Mouse (Mus musculus): ENCODE data around the gene Gm49486. TPM values are rescaled to one million over a fixed set of nuclear protein-coding genes. Genes with fewer than 3 reads are reported as not detected.
A peak's percentile ranks its signal among the peaks of the same experiment; 100 is the strongest.

The Gm49486 gene
- polyA plus RNA-seq, 1 experiment from 2014 or later, result 0.63 TPM

- no peak for ATAC-seq (replicated peaks; ENCODE audit: extremely low read depth, insufficient read depth, low FRiP score)
- Histone ChIP-seq H3K4me1 (ENCODE audit: control insufficient read depth, insufficient read depth, low read length) (peaks cover 10% of the 10 kb centered on the region), H3K36me3 (ENCODE audit: control insufficient read depth, insufficient read depth) (no peaks in the 10 kb centered on the region), H3K27me3 (ENCODE audit: control insufficient read depth, insufficient read depth, low read length) (peaks cover 18% of the 10 kb centered on the region), H3K9ac (ENCODE audit: low read length) (no peak overlapping the region), H3K4me2 (ENCODE audit: low read depth, low read length) (no peak overlapping the region), H3K9me3 (replicated peaks; ENCODE audit: control insufficient read depth, low read length) (no peaks in the 10 kb centered on the region), H3K4me3 (ENCODE audit: low read length) (no peak overlapping the region), H3K27ac (ENCODE audit: low read length) (no peak overlapping the region)
- 40% methylated on average over 17 of the region's 17 CpGs for WGBS
Observed at GRCm38 (mm10) chr15:79258521-79258920, 29.3 kb downstream of the Gm49486 start.

GRCm38 (mm10) chr15:79261095-79261725, 32.0 kb downstream of the Gm49486 start:
- Histone ChIP-seq H3K27me3 (ENCODE audit: control insufficient read depth, insufficient read depth, low read length) (peaks cover 16% of the 10 kb centered on the region), H3K27ac (ENCODE audit: low read length) (peak overlapping the region; percentile 15; the same call in 1 of the 2 replicates), H3K4me2 (ENCODE audit: low read depth, low read length) (peak overlapping the region; percentile 95), H3K4me1 (ENCODE audit: control insufficient read depth, insufficient read depth, low read length) (peaks cover 10% of the 10 kb centered on the region), H3K9me3 (replicated peaks; ENCODE audit: control insufficient read depth, low read length) (no peaks in the 10 kb centered on the region), H3K9ac (ENCODE audit: low read length) (peak overlapping the region; percentile 74), H3K36me3 (ENCODE audit: control insufficient read depth, insufficient read depth) (no peaks in the 10 kb centered on the region), H3K4me3 (ENCODE audit: low read length) (peak overlapping the region; percentile 58)
- WGBS, result under 1% methylated on average over 58 of the region's 62 CpGs
- peak; percentile 79 for ATAC-seq (replicated peaks; ENCODE audit: extremely low read depth, insufficient read depth, low FRiP score)

GRCm38 (mm10) chr15:79261757-79262156, 32.6 kb downstream of the Gm49486 start:
- Histone ChIP-seq H3K4me3 (ENCODE audit: low read length) (peak overlapping the region; percentile 58), H3K9me3 (replicated peaks; ENCODE audit: control insufficient read depth, low read length) (no peaks in the 10 kb centered on the region), H3K9ac (ENCODE audit: low read length) (peak overlapping the region; percentile 74), H3K27ac (ENCODE audit: low read length) (peak overlapping the region; percentile 15; the same call in 1 of the 2 replicates), H3K4me1 (ENCODE audit: control insufficient read depth, insufficient read depth, low read length) (peaks cover 10% of the 10 kb centered on the region), H3K36me3 (ENCODE audit: control insufficient read depth, insufficient read depth) (no peaks in the 10 kb centered on the region), H3K27me3 (ENCODE audit: control insufficient read depth, insufficient read depth, low read length) (peaks cover 16% of the 10 kb centered on the region), H3K4me2 (ENCODE audit: low read depth, low read length) (peak overlapping the region; percentile 95)
- ATAC-seq (replicated peaks; ENCODE audit: extremely low read depth, insufficient read depth, low FRiP score), result peak; percentile 26; the same call in 1 of the 2 replicates
- WGBS, result under 1% methylated on average over 28 of the region's 28 CpGs

DNA sequence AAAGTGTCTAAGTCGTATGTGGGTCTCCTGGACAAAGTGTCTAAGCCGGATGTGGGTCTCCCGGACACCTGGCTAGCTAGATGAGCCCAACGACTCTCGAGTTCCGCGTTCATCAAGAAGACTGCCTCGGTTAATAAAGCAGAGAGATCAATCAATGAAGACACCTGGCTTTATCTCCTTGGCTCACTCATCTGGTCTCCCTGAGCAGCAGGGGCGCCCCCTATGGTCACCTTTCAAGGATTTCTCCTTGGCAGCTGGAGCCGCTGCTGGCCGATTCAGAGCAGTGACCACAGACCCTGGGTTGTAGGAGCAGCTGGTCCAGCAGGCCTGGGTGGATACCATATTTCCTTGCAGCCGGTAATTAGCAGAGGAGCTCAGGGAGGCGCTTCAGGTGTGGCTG, 33.2 kb downstream of the Gm49486 start:
- no peaks in the 10 kb centered on the region for H3K9me3 ChIP-seq (replicated peaks; ENCODE audit: control insufficient read depth, low read length)
- H3K27ac ChIP-seq (ENCODE audit: low read length), result peak overlapping the region; percentile 20; the same call in 1 of the 2 replicates
- peaks cover 16% of the 10 kb centered on the region for H3K27me3 ChIP-seq (ENCODE audit: control insufficient read depth, insufficient read depth, low read length)
- H3K4me3 ChIP-seq (ENCODE audit: low read length), result peak overlapping the region; percentile 58; the same call in 1 of the 2 replicates
- peak overlapping the region; percentile 28; the same call in 1 of the 2 replicates for H3K9ac ChIP-seq (ENCODE audit: low read length)
- H3K36me3 ChIP-seq (ENCODE audit: control insufficient read depth, insufficient read depth), result no peaks in the 10 kb centered on the region
- no peak for ATAC-seq (replicated peaks; ENCODE audit: extremely low read depth, insufficient read depth, low FRiP score)
- H3K4me2 ChIP-seq (ENCODE audit: low read depth, low read length), result peak overlapping the region; percentile 95
- 28% methylated on average over 13 of the region's 13 CpGs for WGBS
- peaks cover 10% of the 10 kb centered on the region for H3K4me1 ChIP-seq (ENCODE audit: control insufficient read depth, insufficient read depth, low read length)

- Histone ChIP-seq H3K36me3 (ENCODE audit: control insufficient read depth, insufficient read depth) (no peaks in the 10 kb centered on the region), H3K4me1 (ENCODE audit: control insufficient read depth, insufficient read depth, low read length) (peaks cover 10% of the 10 kb centered on the region), H3K4me2 (ENCODE audit: low read depth, low read length) (no peak overlapping the region; the same call in 1 of the 2 replicates), H3K27ac (ENCODE audit: low read length) (peak overlapping the region; percentile 20; the same call in 1 of the 2 replicates), H3K9ac (ENCODE audit: low read length) (peak overlapping the region; percentile 28; the same call in 1 of the 2 replicates), H3K4me3 (ENCODE audit: low read length) (no peak overlapping the region), H3K9me3 (replicated peaks; ENCODE audit: control insufficient read depth, low read length) (no peaks in the 10 kb centered on the region), H3K27me3 (ENCODE audit: control insufficient read depth, insufficient read depth, low read length) (peaks cover 16% of the 10 kb centered on the region)
- ATAC-seq (replicated peaks; ENCODE audit: extremely low read depth, insufficient read depth, low FRiP score), result no peak
- WGBS, result 83% methylated on average over 3 of the region's 3 CpGs
Observed at GRCm38 (mm10) chr15:79262786-79263309, 33.7 kb downstream of the Gm49486 start.

DNA sequence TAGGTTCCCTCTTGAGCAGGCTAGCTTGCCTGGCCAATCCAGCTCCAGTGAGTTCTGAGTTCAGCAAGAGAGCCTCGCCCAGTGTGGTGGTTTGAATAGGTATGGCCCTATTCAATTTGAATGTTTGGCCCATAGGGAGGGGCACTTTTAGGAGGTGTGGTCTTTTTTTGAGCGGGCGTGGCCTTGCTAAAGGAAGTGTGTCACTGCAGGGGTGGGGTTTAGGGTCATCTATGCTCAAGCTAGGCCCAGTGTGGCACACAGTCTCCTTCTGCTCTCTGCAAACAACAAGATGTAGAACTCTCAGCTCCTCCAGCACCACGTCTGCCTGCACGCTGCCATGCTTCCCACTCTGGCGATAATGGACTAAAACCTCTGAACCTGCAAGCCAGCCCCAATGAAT, 34.5 kb downstream of the Gm49486 start:
- Histone ChIP-seq H3K4me2 (ENCODE audit: low read depth, low read length) (no peak overlapping the region), H3K36me3 (ENCODE audit: control insufficient read depth, insufficient read depth) (no peaks in the 10 kb centered on the region), H3K9me3 (replicated peaks; ENCODE audit: control insufficient read depth, low read length) (no peaks in the 10 kb centered on the region), H3K4me1 (ENCODE audit: control insufficient read depth, insufficient read depth, low read length) (peaks cover 10% of the 10 kb centered on the region), H3K4me3 (ENCODE audit: low read length) (no peak overlapping the region), H3K27me3 (ENCODE audit: control insufficient read depth, insufficient read depth, low read length) (peaks cover 16% of the 10 kb centered on the region), H3K9ac (ENCODE audit: low read length) (no peak overlapping the region), H3K27ac (ENCODE audit: low read length) (no peak overlapping the region)
- ATAC-seq (replicated peaks; ENCODE audit: extremely low read depth, insufficient read depth, low FRiP score), result no peak
- whole genome bisulfite sequencing, result 92% methylated on average over 6 of the region's 6 CpGs

- Histone ChIP-seq H3K9ac (ENCODE audit: low read length) (no peak overlapping the region), H3K4me1 (ENCODE audit: control insufficient read depth, insufficient read depth, low read length) (peaks cover 12% of the 10 kb centered on the region), H3K36me3 (ENCODE audit: control insufficient read depth, insufficient read depth) (no peaks in the 10 kb centered on the region), H3K9me3 (replicated peaks; ENCODE audit: control insufficient read depth, low read length) (no peaks in the 10 kb centered on the region), H3K27me3 (ENCODE audit: control insufficient read depth, insufficient read depth, low read length) (peaks cover 18% of the 10 kb centered on the region), H3K4me3 (ENCODE audit: low read length) (no peak overlapping the region), H3K27ac (ENCODE audit: low read length) (no peak overlapping the region), H3K4me2 (ENCODE audit: low read depth, low read length) (no peak overlapping the region)
- WGBS, result 50% methylated on average over 4 of the region's 4 CpGs
- no peak for ATAC-seq (replicated peaks; ENCODE audit: extremely low read depth, insufficient read depth, low FRiP score)
Observed at GRCm38 (mm10) chr15:79265384-79265783, 36.2 kb downstream of the Gm49486 start.

- Histone ChIP-seq H3K27me3 (ENCODE audit: control insufficient read depth, insufficient read depth, low read length) (peaks cover 4% of the 10 kb centered on the region), H3K4me3 (ENCODE audit: low read length) (no peak overlapping the region), H3K9me3 (replicated peaks; ENCODE audit: control insufficient read depth, low read length) (no peaks in the 10 kb centered on the region), H3K4me2 (ENCODE audit: low read depth, low read length) (no peak overlapping the region), H3K9ac (ENCODE audit: low read length) (no peak overlapping the region), H3K36me3 (ENCODE audit: control insufficient read depth, insufficient read depth) (no peaks in the 10 kb centered on the region), H3K27ac (ENCODE audit: low read length) (no peak overlapping the region), H3K4me1 (ENCODE audit: control insufficient read depth, insufficient read depth, low read length) (peaks cover 10% of the 10 kb centered on the region)
- 25% methylated on average over 1 of the region's 1 CpGs for WGBS
- ATAC-seq (replicated peaks; ENCODE audit: extremely low read depth, insufficient read depth, low FRiP score), result no peak
Observed at GRCm38 (mm10) chr15:79268521-79268920, 39.3 kb downstream of the Gm49486 start.

All from heart, embryonic 16.5 days (tissue).